15 mouse cellular contexts compared by ENCODE assay signal in the genomic region with DNA sequence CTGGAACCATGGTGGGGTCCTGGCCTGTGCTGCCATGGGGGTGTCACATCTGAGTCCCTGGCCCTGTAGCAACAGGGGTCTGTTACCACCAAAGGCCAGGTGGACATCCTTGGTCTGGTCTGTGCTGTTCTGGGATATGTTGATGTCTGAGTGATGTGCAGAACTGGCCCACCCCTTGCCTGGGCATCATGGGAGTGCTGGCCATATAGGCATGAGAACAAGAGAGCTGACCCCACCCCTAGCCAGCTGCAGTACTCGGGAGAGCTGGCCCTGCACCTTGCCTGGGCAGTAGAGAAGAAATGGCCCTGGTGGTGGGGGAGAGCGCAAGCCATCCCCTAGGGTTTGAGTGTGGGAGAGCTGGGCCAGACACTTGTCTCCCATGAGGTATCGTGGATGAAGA. TPM values are rescaled to one million over a fixed set of nuclear protein-coding genes. Genes with fewer than 3 reads are reported as not detected.
"Had no signal": no experiment of that assay in that cellular context is flagged by ENCODE, and none has a peak within 500 bp of the region (broad histone marks: within the 10 kb centered on the region; RNA-seq: fewer than 3 reads in every experiment).

No protein-coding gene starts in this region.

- H3K4me3 ChIP-seq: midbrain, embryonic 10.5 days; midbrain, embryonic 12.5 days; myocyte; neural tube, embryonic 13.5 days; neural tube, embryonic 15.5 days; stomach, embryonic 15.5 days had no signal

- DNase-seq: right cerebral cortex, adult 18-20 months; right cerebral cortex, postnatal 25 days; right cerebral cortex, postnatal 4 days had no signal

- ATAC-seq: lung, postnatal 0 days; midbrain, embryonic 16.5 days had no signal

- H3K27ac ChIP-seq: midbrain, embryonic 10.5 days; midbrain, embryonic 12.5 days; neural tube, embryonic 13.5 days; neural tube, embryonic 15.5 days; stomach, embryonic 15.5 days; stomach, postnatal 0 days had no signal

- H3K4me2 ChIP-seq: lung, embryonic 14.5 days; midbrain, embryonic 12.5 days; neural tube, embryonic 13.5 days; neural tube, embryonic 15.5 days; stomach, embryonic 15.5 days had no signal

- H3K9ac ChIP-seq: lung, embryonic 14.5 days; midbrain, embryonic 12.5 days; neural tube, embryonic 13.5 days; neural tube, embryonic 15.5 days; stomach, embryonic 15.5 days had no signal

- H3K27me3 ChIP-seq: midbrain, embryonic 12.5 days; neural tube, embryonic 13.5 days; neural tube, embryonic 15.5 days; stomach, embryonic 15.5 days had no signal

- H3K4me1 ChIP-seq: midbrain, embryonic 10.5 days; midbrain, embryonic 12.5 days; neural tube, embryonic 13.5 days; neural tube, embryonic 15.5 days; stomach, embryonic 15.5 days had no signal

- H3K9me3 ChIP-seq: midbrain, embryonic 10.5 days; midbrain, embryonic 12.5 days; neural tube, embryonic 13.5 days; neural tube, embryonic 15.5 days; stomach, embryonic 15.5 days had no signal

- H3K36me3 ChIP-seq: midbrain, embryonic 10.5 days; midbrain, embryonic 12.5 days; neural tube, embryonic 13.5 days; neural tube, embryonic 15.5 days; stomach, embryonic 15.5 days had no signal

RNA-seq across cellular contexts. Expression of a gene that starts 25.5 kb away (rescaled TPM):
- total RNA-seq: megakaryocyte-erythroid progenitor cell, adult 5-6 weeks had no signal
- polyA plus RNA-seq: neural tube, embryonic 11.5 days had no signal
